Mouse (Mus musculus): ENCODE measurements around the gene Arid1b. TPM values are rescaled to one million over a fixed set of nuclear protein-coding genes. Genes with fewer than 3 reads are reported as not detected.

Gene Arid1b
- total and polyA plus RNA-seq, 3 experiments, result 11.8 to 27.8 (median 26.8) TPM

DNA sequence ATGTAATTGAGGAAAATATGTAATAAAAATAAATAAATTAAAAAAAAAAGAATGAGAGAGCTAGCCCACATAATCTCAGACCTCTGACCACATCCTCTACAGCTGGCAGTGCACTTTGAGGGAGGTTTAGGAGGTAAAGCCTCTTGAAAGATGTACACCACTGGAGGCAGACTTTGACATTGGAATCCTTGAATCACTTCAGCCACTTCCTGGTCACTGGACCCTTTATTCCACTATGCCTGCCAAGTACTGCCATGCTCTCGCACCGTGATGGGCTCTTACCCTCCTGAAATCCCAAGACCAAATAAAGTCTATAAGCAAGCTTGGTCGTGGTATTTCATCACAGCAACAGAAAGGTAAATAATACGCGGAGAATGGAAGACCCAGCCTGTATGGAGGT is 25.3 kb upstream of the Arid1b start:
- no peaks in the 10 kb centered on the region for H3K36me3 ChIP-seq (ENCODE audit: control insufficient read depth, insufficient read depth, low read length)
- intact Hi-C loops (cut with DNase I), result no loop called here
- peaks cover 2% of the 10 kb centered on the region; the same call in 1 of the 2 replicates for H3K27me3 ChIP-seq (ENCODE audit: control insufficient read depth, insufficient read depth, low read length)
- H3K27ac ChIP-seq, result no peak overlapping the region
- no peaks in the 10 kb centered on the region for H3K4me1 ChIP-seq (ENCODE audit: control insufficient read depth, insufficient read depth, low read length)
- no peaks in the 10 kb centered on the region for H3K79me2 ChIP-seq (replicated peaks; ENCODE audit: control insufficient read depth, insufficient read depth, low read length)
- no peak for DNase-seq
- no peak overlapping the region for H3K9ac ChIP-seq (ENCODE audit: low read depth, low read length)
- WGBS, result 88% methylated on average over 5 of the region's 5 CpGs
- H3K4me3 ChIP-seq, result no peak overlapping the region
- TF ChIP-seq POLR2A (IDR thresholded peaks at IDR 0.05; ENCODE audit: insufficient read depth, low read depth, low read length), result no peak
- no peak for TF ChIP-seq CTCF (IDR thresholded peaks at IDR 0.05)
- no peak for TF ChIP-seq EP300 (IDR thresholded peaks at IDR 0.05; ENCODE audit: insufficient read depth, low read depth, low read length)

DNA sequence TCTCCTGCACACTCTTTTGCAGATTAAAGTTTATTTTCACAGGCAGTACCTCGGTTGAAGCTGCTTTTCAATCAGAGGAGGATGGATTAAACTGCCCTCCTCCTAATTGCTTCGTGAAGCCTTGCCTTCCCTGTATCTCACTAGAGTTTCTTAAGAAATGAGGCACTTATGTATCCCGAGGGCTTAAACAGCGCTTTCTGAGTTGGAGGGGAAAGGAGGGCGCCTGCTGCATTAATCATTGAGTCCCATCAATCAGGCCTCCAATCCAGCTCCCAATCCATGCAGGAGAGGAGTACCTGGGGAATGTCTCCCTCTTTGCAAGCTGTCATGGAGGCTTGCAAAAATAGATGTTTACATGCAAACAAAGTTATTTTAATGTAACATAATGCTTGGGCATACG is 21.9 kb upstream of the Arid1b start:
- WGBS, result 82% methylated on average over 6 of the region's 6 CpGs
- no peak for TF ChIP-seq EP300 (IDR thresholded peaks at IDR 0.05; ENCODE audit: insufficient read depth, low read depth, low read length)
- TF ChIP-seq CTCF (IDR thresholded peaks at IDR 0.05), result no peak
- TF ChIP-seq POLR2A (IDR thresholded peaks at IDR 0.05; ENCODE audit: insufficient read depth, low read depth, low read length), result no peak
- Histone ChIP-seq H3K36me3 (ENCODE audit: control insufficient read depth, insufficient read depth, low read length) (no peaks in the 10 kb centered on the region), H3K4me3 (no peak overlapping the region), H3K9ac (ENCODE audit: low read depth, low read length) (no peak overlapping the region), H3K27ac (no peak overlapping the region), H3K79me2 (replicated peaks; ENCODE audit: control insufficient read depth, insufficient read depth, low read length) (no peaks in the 10 kb centered on the region), H3K27me3 (ENCODE audit: control insufficient read depth, insufficient read depth, low read length) (no peaks in the 10 kb centered on the region), H3K4me1 (ENCODE audit: control insufficient read depth, insufficient read depth, low read length) (peaks cover 1% of the 10 kb centered on the region; the same call in 1 of the 2 replicates)
- intact Hi-C loops (cut with DNase I), result no loop called here
- DNase-seq, result no peak

DNA sequence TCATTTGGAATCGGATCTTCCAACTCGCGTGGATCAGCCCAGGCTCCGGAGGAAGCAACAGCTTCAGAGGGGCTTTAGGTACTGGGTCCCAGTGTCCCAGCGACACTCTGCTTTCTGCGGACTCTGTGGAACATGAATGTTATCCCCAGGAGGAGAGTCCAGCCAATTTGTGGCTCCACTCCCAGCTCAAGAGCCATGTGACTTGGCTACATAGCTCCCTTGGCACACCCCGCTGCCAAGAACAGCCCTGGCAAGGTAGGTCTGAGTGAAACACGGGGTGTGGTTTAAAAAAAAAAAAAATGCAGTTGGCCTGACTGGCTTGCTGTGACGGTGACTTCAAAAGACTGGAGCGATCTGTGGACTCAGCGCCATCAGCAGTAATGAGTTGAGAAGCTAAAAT is 19.4 kb upstream of the Arid1b start:
- Histone ChIP-seq H3K27me3 (ENCODE audit: control insufficient read depth, insufficient read depth, low read length) (no peaks in the 10 kb centered on the region), H3K4me1 (ENCODE audit: control insufficient read depth, insufficient read depth, low read length) (peaks cover 1% of the 10 kb centered on the region; the same call in 1 of the 2 replicates), H3K4me3 (no peak overlapping the region), H3K36me3 (ENCODE audit: control insufficient read depth, insufficient read depth, low read length) (no peaks in the 10 kb centered on the region), H3K9ac (ENCODE audit: low read depth, low read length) (no peak overlapping the region), H3K79me2 (replicated peaks; ENCODE audit: control insufficient read depth, insufficient read depth, low read length) (no peaks in the 10 kb centered on the region), H3K27ac (no peak overlapping the region)
- DNase-seq, result peak; percentile 84 to 90
- no peak for TF ChIP-seq CTCF (IDR thresholded peaks at IDR 0.05)
- TF ChIP-seq EP300 (IDR thresholded peaks at IDR 0.05; ENCODE audit: insufficient read depth, low read depth, low read length), result peak; percentile 77; the same call in 1 of the 2 replicates
- TF ChIP-seq POLR2A (IDR thresholded peaks at IDR 0.05; ENCODE audit: insufficient read depth, low read depth, low read length), result no peak
- intact Hi-C loops (cut with DNase I), result no loop called here
- WGBS, result 52% methylated on average over 11 of the region's 11 CpGs

DNA sequence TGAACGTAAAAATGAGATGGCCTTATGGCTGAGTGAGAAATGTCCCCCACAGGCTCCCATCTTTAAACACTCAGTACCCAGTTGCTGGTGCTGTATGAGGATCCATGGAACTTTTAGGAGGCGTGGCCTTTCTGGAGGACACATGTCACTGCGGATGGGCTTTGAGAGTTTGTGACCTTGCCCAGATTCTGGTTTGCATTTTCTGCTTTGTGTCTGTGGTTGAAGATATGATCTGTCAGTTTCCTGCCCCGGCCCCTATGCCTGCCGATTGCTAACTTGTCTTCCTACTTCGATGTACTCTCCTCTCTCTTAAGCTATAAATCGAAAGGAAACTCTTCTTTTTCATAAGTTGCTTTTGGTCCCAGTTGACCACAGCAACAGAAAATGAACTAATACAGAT is 14.0 kb upstream of the Arid1b start:
- DNase-seq, result no peak
- Histone ChIP-seq H3K79me2 (replicated peaks; ENCODE audit: control insufficient read depth, insufficient read depth, low read length) (no peaks in the 10 kb centered on the region), H3K27ac (no peak overlapping the region), H3K9ac (ENCODE audit: low read depth, low read length) (no peak overlapping the region), H3K27me3 (ENCODE audit: control insufficient read depth, insufficient read depth, low read length) (no peaks in the 10 kb centered on the region), H3K4me1 (ENCODE audit: control insufficient read depth, insufficient read depth, low read length) (no peaks in the 10 kb centered on the region; the same call in 1 of the 2 replicates), H3K36me3 (ENCODE audit: control insufficient read depth, insufficient read depth, low read length) (no peaks in the 10 kb centered on the region), H3K4me3 (no peak overlapping the region)
- intact Hi-C loops (cut with DNase I), result no loop called here
- no peak for TF ChIP-seq POLR2A (IDR thresholded peaks at IDR 0.05; ENCODE audit: insufficient read depth, low read depth, low read length)
- no peak for TF ChIP-seq CTCF (IDR thresholded peaks at IDR 0.05)
- no peak for TF ChIP-seq EP300 (IDR thresholded peaks at IDR 0.05; ENCODE audit: insufficient read depth, low read depth, low read length)
- WGBS, result 56% methylated on average over 7 of the region's 7 CpGs

DNA sequence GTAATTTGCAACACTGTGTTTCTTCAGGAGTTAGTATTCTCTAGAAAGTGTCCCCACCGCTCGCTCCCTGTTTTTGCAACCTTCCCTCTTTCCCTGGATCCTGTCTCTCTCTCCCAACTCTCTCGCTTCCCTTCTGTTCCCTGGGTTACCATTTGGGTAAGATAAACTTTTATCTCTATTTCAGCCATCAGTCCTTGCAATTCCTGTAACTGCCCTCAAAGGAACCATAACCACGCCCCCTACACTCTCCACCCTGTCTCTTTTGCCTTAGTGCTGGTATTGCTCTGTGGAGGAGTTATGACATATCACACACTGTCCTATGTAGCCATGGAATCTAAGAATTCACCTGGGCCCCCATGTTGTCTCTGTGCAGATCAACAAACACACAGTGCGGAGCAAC is 11.3 kb upstream of the Arid1b start:
- no peaks in the 10 kb centered on the region for H3K79me2 ChIP-seq (replicated peaks; ENCODE audit: control insufficient read depth, insufficient read depth, low read length)
- TF ChIP-seq CTCF (IDR thresholded peaks at IDR 0.05) (no peak), EP300 (IDR thresholded peaks at IDR 0.05; ENCODE audit: insufficient read depth, low read depth, low read length) (no peak), POLR2A (IDR thresholded peaks at IDR 0.05; ENCODE audit: insufficient read depth, low read depth, low read length) (no peak)
- H3K4me1 ChIP-seq (ENCODE audit: control insufficient read depth, insufficient read depth, low read length), result no peaks in the 10 kb centered on the region; the same call in 1 of the 2 replicates
- DNase-seq, result no peak
- H3K27me3 ChIP-seq (ENCODE audit: control insufficient read depth, insufficient read depth, low read length), result no peaks in the 10 kb centered on the region
- H3K9ac ChIP-seq (ENCODE audit: low read depth, low read length), result no peak overlapping the region
- H3K27ac ChIP-seq, result no peak overlapping the region
- no peaks in the 10 kb centered on the region for H3K36me3 ChIP-seq (ENCODE audit: control insufficient read depth, insufficient read depth, low read length)
- H3K4me3 ChIP-seq, result no peak overlapping the region
- intact Hi-C loops (cut with DNase I), result no loop called here
- 75% methylated on average over 5 of the region's 5 CpGs for WGBS

DNA sequence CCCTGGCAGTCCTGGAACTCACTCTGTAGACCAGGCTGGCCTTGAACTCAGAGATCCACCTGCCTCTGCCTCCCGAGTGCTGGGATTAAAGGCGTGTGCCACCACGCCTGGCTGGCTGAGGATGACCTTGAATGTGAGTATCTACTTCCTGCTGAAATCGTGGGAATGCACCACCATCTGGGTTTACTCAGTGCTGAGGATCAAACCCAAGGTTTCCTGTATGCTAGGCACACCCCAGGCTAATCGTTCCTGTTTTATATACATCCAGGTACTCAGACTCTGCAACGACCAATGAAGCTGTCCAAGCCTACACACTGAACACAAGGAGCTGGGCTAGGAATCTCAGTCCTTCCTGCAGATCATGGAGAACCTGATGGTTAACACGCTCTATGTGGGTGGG is 9.4 kb upstream of the Arid1b start:
- no peaks in the 10 kb centered on the region for H3K36me3 ChIP-seq (ENCODE audit: control insufficient read depth, insufficient read depth, low read length)
- H3K27me3 ChIP-seq (ENCODE audit: control insufficient read depth, insufficient read depth, low read length), result no peaks in the 10 kb centered on the region
- 74% methylated on average over 7 of the region's 7 CpGs for WGBS
- H3K4me3 ChIP-seq, result no peak overlapping the region
- H3K27ac ChIP-seq, result no peak overlapping the region
- no peak for DNase-seq
- TF ChIP-seq CTCF (IDR thresholded peaks at IDR 0.05) (no peak), POLR2A (IDR thresholded peaks at IDR 0.05; ENCODE audit: insufficient read depth, low read depth, low read length) (no peak), EP300 (IDR thresholded peaks at IDR 0.05; ENCODE audit: insufficient read depth, low read depth, low read length) (no peak)
- no peaks in the 10 kb centered on the region for H3K79me2 ChIP-seq (replicated peaks; ENCODE audit: control insufficient read depth, insufficient read depth, low read length)
- no peak overlapping the region for H3K9ac ChIP-seq (ENCODE audit: low read depth, low read length)
- intact Hi-C loops (cut with DNase I), result no loop called here
- no peaks in the 10 kb centered on the region; the same call in 1 of the 2 replicates for H3K4me1 ChIP-seq (ENCODE audit: control insufficient read depth, insufficient read depth, low read length)

Data from heart, adult 2 months (tissue).